Mouse (Mus musculus) large intestine, adult 2 months (tissue): ENCODE measurements around the gene Cetn4. TPM values are rescaled to one million over a fixed set of nuclear protein-coding genes. Genes with fewer than 3 reads are reported as not detected.

Experiments
- DNase-seq: peaks from one replicate; pipeline ENCODE4 v3.0.0-alpha.2; 2012; ENCODE audit warnings: low read depth, low spot score
- whole genome bisulfite sequencing: fragments of 180-500 bp; shearing (Covaris S2); methylation state at CpG from one replicate; pipeline ENCODE4 v1.1.7; 2018; 5-methylcytosine and 5-hydroxymethylcytosine counted together
- polyA plus RNA-seq: library from polyadenylated mRNA; depleted of rRNA; stranded (reverse); fragments of >200 nt; gene quantifications from 2 replicates; pipeline ENCODE4 v1.2.3, GENCODE M21; 2012

Gene Cetn4
- polyA plus RNA-seq, 1 experiment: 0.14 TPM

- no peak for DNase-seq
- 58% methylated on average over 8 of the region's 8 CpGs for WGBS
Measured at GRCm38 (mm10) chr3:37303392-37304139, 8.9 kb downstream of the Cetn4 start.

- DNase-seq: no peak
- 40% methylated on average over 12 of the region's 12 CpGs for WGBS
Measured at GRCm38 (mm10) chr3:37302685-37303084, 9.8 kb downstream of the Cetn4 start.

GRCm38 (mm10) chr3:37299470-37299869 is 13.0 kb downstream of the Cetn4 start:
- no peak for DNase-seq
- 78% methylated on average over 3 of the region's 3 CpGs for WGBS

- 56% methylated on average over 2 of the region's 2 CpGs for whole genome bisulfite sequencing
- DNase-seq: no peak
Measured at GRCm38 (mm10) chr3:37292654-37293053, 19.9 kb downstream of the Cetn4 start.

GRCm38 (mm10) chr3:37291929-37292328 is 20.6 kb downstream of the Cetn4 start:
- WGBS: 54% methylated on average over 2 of the region's 2 CpGs
- no peak for DNase-seq

- no peak for DNase-seq
- 59% methylated on average over 7 of the region's 7 CpGs for WGBS
Measured at GRCm38 (mm10) chr3:37290881-37291541, 21.5 kb downstream of the Cetn4 start.

GRCm38 (mm10) chr3:37289237-37289636 is 23.3 kb downstream of the Cetn4 start:
- 89% methylated on average over 2 of the region's 2 CpGs for WGBS
- no peak for DNase-seq

GRCm38 (mm10) chr3:37283234-37283633 is 29.3 kb downstream of the Cetn4 start:
- 60% methylated on average over 4 of the region's 4 CpGs for WGBS
- no peak for DNase-seq

GRCm38 (mm10) chr3:37282299-37282922 is 30.1 kb downstream of the Cetn4 start:
- 84% methylated on average over 11 of the region's 11 CpGs for WGBS
- DNase-seq: no peak

GRCm38 (mm10) chr3:37280871-37281270 is 31.6 kb downstream of the Cetn4 start:
- WGBS: 66% methylated on average over 8 of the region's 8 CpGs

GRCm38 (mm10) chr3:37280221-37280620 is 32.3 kb downstream of the Cetn4 start:
- DNase-seq: no peak
- WGBS: 90% methylated on average over 1 of the region's 1 CpGs

More at GRCm38 (mm10) chr3:37280871-37281270, 31.6 kb downstream of the Cetn4 start:
- DNase-seq: no peak

- WGBS: 70% methylated on average over 6 of the region's 6 CpGs
- no peak for DNase-seq
Measured at GRCm38 (mm10) chr3:37274661-37275060, 37.8 kb downstream of the Cetn4 start.

GRCm38 (mm10) chr3:37273092-37273491 is 39.4 kb downstream of the Cetn4 start:
- 71% methylated on average over 7 of the region's 7 CpGs for WGBS
- no peak for DNase-seq

- no peak for DNase-seq
- 5% methylated on average over 1 of the region's 1 CpGs for WGBS
Measured at GRCm38 (mm10) chr3:37271209-37271608, 41.3 kb downstream of the Cetn4 start.

- no peak for DNase-seq
- WGBS: 91% methylated on average over 4 of the region's 4 CpGs
Measured at GRCm38 (mm10) chr3:37269926-37270325, 42.6 kb downstream of the Cetn4 start.

- WGBS: 80% methylated on average over 11 of the region's 11 CpGs
Measured at GRCm38 (mm10) chr3:37268338-37268737, 44.2 kb downstream of the Cetn4 start.

GRCm38 (mm10) chr3:37259331-37259999 is 53.0 kb downstream of the Cetn4 start:
- no peak for DNase-seq
- WGBS: 33% methylated on average over 10 of the region's 10 CpGs

More at GRCm38 (mm10) chr3:37268338-37268737, 44.2 kb downstream of the Cetn4 start:
- no peak for DNase-seq

- no peak for DNase-seq
- 91% methylated on average over 15 of the region's 15 CpGs for WGBS
Measured at GRCm38 (mm10) chr3:37257776-37258175, 54.7 kb downstream of the Cetn4 start.
